Mouse (Mus musculus): ENCODE measurements around the gene Carm1.
"Not testable (repeated sequence)": the region's sequence is repeated elsewhere in the genome, so short reads cannot be mapped to it uniquely, and the experiment has no call there.

The Carm1 gene

DNA sequence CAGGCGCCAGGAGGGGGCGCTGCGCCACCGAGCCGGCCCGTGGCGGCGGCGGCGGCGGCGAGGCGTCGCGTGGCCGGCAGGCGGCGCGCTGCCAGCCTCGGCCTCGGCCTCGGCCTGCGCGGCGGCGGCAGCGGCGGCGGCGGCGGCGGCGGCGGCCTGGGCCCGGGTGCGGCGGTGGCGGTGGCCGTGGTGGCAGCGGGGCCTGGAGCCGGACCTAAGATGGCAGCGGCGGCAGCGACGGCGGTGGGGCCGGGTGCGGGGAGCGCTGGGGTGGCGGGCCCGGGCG is at the start of gene Carm1:
Gene Carm1, plus strand, starts transcription at position 106 of the 286 bp plus-strand sequence.
- DNase-seq (ENCODE audit: low spot score) = no peak

DNA sequence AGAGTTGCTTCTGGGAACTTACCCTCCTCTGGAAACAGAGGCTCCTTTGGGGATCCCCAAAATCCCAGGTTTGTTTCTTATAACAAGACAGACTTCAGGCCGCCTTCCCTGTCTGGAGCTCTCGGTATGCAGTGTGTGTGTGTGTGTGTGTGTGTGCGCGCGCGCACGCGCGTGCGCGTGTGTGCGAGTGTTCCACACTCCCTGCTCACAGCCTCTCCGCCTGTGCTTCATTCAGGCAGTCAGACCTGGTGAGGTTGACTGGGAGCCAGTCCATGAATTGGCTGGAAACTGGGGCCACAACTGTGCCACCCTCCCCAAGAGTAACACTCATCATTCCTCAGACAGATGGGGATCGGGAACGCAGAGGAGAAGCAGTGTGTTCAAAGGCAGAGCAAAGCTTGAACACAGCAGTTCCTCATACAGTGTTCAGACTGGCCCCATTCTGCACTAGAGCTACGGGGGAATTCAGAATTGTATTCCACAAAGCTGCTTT is 49.6 kb upstream of the Carm1 start:
- DNase-seq (ENCODE audit: low spot score) = no peak

DNA sequence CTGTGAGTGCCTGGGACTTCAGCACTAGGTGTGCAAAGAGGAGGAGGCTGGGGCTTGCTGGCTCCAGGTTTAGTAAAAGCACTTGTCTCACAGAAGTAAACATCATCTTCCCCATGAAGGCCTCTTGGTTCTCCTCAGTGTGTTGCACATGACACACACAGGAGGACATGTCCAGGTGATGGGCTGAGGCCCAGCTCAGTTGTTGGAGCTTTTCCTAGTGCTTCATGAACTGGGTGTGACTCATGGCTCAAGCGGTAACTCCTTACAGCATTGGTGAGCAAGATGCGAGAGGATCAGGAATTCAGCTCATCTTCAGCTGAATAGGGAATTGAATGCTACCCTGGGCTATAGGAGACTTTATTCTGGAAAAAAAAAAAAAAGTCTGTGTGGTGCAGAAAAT is 49.0 kb upstream of the Carm1 start:
- no peak for DNase-seq (ENCODE audit: low spot score)

DNA sequence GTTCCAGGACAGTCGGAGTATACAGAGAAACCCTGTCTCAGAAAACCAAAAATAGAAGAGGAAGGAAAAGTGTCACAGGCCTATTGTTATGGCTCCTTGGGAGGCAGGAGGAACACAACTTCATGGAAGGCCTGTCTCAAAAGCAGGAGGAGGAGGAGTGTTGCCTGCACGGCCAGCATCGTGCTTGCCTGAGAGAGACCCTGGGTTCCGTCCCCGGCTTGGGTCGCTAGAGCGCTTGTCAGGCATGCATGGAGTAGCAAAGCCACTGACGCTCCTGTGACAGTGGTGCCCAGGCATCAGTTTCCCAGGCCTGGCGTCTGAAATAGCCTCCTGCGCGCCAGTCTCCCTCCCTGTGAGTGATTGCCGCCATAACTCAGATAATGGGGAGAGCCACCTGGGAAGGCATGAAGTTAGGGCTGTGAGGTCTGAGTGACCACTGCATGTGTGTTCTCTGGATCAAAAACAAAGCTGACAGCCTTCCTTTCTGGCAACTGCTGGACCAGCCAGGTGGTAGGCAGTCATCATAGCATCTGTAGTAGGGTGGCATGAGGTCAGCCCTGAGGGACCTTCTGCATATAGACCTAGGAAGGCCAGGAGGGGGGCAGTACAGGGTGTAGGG is 48.3 kb upstream of the Carm1 start:
- DNase-seq (ENCODE audit: low spot score) = no peak

DNA sequence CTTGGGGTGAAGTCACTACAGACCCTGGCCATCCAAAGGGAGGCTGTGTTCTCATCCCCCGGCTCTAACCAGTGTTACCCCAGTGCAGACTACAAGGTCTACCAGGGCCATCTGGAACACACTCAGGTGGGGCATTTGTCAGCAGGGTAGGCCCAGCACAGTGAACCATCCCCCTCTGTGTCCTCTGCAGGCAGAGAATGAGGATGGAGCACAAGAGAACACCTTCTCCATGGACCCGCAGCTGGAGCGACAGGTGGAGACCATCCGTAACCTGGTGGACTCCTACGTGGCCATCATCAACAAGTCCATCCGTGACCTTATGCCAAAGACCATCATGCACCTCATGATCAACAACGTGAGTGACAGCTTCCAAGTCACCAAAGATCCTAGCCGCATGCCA is 43.3 kb upstream of the Carm1 start:
- no peak for DNase-seq (ENCODE audit: low spot score)

DNA sequence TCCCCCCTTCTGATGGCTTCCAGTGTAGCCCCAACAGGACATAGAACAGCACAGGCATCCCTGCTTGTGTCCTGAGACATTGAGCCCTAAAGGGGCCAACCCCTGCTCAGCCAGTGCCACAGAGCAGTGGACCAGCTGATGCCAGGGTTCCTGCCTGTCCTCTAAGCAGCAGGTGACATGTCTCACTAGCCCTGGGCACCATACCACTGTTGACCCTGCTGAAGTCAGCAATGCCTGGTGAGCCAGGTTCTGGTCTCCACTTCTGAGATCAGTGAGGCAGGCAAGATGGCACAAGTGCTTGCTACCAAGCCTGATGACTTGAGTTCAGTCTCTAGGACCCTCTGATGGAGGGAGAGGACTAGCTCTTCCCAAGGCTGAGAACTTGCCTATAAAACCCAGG is 40.9 kb upstream of the Carm1 start:
- no peak for DNase-seq (ENCODE audit: low spot score)

DNA sequence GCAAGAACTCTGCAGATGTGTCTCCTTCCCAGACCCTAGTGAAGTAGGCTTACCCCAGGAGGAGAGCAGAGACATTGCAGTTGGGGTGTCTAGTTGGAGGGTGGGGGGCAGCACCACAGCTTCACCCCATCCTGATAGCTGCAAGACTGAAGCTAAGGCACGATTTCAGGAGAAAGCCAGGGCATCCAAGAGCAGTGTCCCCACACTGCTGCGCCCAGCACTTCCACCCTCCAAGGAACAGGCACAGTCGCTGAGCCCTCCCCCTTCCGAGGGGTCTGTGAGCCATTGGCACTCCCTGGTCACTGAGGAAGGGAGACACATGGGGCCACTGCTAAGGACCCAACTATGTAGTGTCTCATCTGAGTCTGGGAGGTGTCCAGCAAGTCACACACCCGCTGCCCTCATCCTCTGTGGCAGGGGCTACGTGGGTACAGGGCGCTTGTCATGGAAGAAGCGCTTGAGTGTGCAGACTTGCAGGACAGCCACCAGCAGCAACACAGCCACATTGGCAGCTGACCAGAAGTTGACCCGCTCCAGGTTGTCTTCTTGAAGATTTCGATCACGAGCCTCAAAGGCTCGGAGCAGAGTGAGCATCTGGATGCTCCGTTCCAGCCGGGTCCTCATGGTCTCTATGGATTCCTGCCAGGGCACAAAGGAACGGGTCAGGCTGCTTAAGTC is 38.8 kb upstream of the Carm1 start:
- DNase-seq (ENCODE audit: low spot score) = no peak

DNA sequence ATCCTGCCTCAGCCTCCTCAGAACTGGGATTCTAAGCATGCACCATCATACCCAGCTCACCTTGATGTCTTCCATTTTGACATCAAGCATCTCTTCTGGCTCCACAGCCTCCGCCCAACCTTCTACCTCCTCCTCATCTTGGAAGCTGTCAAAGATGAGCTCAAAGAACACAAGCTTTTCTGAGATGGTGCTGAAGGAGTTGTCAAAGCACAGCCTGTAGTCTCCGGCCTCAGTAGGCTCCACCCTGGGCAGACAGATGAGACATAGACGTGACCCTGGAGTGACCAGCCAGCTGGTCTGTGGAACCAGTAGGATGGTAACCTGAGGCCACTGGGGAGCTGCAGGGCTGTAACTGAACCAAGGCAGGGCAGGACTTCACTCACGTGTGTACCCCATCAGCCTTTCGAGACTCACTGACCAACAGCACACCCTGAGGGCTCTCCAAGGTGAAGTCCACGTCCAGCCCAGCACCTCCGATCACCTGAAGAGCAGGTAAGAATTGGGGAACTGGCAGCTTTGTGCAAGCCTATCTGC is 37.8 kb upstream of the Carm1 start:
- DNase-seq (ENCODE audit: low spot score) = no peak

DNA sequence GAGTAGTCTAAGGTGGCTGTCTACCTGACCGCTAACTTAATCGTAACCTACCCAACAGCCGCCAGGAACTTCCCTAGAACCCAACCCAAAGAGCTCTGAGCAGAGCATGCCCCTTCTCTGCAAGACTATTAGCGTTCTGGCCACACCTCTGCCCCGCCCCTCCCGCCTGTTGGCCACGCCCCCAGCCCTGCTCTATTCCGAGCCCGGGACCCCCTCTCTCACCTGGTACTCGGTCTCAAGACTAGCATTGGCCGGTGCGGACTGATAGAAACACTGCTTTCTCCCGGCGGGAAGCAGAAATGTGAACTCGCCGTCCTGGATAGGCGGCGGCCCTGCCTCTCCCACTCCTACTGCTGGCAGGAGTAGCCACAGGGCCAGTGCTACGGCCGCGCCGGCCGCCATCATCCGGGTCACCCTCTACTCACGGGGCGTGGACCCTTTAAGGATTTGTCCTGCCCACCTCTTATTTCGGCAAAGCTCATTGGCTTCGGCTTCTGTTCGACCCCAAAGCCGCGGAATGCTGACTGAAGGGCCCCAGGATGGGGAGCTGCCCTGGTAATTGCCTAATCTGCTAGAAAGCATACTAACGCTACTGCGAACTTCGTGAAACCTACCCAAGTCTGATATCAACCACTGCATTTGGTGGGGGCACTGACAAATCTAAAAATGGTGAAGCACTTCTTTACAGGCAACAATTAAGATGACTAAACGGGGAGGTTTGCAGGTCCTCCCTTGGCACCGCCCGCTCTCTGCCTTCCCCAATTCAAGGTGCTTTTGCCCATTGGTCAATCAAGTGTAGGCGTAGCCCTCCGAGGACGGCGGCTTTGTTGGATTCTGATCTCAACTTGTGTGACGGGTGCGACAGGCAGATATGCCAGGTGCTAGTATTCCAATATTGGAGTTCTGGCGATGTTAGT is 36.7 kb upstream of the Carm1 start, which contains the start of gene Tmed1:
Gene Tmed1, minus strand, starts transcription at position 481 of the 917 bp plus-strand sequence.
- peak; percentile 90 for DNase-seq (ENCODE audit: low spot score)

DNA sequence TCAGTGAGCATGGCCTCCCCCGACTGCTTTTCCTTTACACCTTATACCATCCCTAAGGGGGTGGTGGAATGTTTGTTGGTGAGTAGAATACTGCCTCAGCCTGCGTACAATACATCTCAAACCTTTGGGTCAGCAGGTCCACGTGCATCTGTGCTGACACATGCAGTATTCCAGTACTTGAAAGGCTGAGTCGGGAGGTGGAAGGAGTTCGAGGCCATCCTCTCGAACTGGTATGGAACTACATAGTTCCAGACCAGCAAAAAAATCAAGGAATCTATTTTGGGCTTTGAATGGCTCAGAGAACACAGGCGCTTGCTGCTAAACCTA is 36.0 kb upstream of the Carm1 start:
- no peak for DNase-seq (ENCODE audit: low spot score)

DNA sequence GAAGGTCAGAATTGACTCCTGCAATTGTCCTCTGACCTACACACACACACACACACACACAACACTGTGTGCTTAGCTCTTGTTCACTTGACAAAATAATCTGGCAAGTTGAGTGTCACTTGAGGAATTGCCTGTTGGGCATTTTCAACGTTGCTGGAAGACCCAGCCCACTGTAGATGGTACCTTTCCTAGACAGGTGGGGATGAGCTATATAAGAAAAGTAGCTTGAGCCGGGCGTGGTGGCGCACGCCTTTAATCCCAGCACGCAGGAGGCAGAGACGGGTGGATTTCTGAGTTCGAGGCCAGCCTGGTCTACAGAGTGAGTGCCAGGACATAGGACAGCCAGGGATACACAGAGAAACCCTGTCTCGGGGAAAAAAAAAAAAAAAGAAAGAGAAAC is 35.6 kb upstream of the Carm1 start:
- DNase-seq (ENCODE audit: low spot score) = no peak

DNA sequence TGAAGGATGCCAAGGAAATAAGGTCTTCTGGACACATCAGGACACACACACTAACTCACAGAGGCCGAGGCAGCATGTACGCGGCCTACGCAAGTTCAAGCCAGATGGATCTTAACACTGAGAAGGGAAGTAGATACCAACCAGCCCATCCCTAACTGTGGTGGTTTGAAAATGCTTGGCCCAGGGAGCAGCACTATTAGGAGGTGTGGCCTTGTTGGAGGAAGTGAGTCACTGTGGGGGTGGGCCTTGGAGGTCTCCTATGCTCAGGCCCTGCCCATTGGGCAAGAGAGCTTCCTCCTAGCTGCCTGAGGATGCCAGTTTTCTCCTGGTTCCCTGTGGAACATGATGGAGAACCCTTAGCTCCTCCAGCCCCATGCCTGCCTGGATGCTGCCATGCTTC is 33.2 kb upstream of the Carm1 start:
- no peak for DNase-seq (ENCODE audit: low spot score)

DNA sequence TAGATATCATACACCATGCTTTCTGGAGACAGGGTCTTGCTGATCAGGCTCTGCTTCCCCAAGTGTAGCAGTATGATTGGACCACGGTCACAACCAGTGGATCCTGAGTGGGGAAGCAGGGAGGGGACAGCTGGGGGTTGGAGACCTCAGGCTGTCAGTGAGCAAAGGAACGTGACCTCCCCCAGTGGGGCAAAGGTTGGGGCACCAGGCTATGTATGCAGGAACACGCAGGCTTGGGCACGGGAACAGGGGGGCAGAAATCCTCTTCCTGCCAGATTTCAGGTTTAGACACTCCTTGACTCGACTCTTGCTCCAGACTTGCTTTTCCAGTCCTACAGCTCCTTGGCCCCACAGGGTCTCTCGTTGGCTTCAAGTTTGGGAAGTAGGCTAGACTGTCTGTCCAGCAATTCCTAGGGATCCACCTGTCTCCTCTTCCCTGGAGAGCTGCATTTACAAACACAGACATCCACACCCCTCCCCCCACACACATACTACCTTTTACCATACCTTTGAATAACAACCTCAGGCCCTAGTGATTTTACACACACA is 28.7 kb upstream of the Carm1 start:
- DNase-seq (ENCODE audit: low spot score) = no peak

DNA sequence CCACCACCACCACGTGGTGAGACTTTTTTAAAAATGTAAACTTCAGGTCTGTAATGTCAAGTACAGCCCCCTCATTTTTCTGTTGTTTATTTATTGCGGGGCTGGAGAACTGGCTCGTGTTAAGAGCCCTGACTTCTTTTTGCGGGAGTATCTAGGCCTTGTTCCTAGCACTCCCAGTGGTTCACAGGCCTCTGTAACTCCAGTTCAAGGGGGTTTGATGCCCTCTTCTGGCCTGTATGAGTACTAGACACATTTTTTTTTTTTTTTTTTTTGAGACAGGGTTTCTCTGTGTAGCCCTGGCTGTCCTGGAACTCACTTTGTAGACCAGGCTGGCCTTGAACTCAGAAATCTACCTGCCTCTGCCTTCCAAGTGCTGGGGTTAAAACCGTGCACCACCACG is 28.0 kb upstream of the Carm1 start:
- not testable (repeated sequence) for DNase-seq (ENCODE audit: low spot score)

DNA sequence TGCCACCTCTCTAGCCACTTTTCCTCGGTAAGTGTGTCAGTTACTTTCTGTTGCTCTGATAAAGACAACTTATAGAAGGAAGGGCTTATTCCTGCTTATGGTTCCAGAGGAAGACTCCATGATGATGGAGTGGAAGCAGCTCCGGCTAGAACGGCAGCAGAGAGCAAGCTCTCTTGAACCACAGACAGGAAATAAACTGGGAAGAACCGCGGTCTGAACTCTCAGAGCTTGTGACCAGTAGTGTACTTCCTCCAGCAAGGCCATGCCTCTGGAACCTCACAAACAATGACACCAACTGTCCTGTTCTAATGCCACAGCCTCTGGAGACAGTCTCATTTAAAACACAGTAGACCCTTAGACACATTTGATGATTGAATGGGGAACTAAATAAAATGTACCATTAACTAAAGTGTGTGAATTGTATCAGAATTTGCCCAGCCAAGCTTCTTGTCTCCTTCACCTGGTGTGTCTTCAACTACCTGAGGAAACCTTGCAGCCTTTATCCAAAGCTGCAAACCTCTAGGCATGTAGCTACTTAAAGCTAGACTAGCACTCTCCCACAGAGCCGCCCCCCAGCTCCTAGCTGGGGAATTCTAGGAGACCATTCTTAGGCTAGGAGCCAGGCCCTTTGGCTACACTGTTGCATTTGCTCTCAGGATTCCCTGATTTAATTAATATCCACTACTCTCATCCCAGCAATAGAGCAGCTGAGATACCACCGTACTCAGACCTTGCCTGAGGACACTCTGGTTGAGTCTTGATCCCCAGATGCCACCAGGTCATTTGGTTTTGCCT is 21.4 kb upstream of the Carm1 start:
- DNase-seq (ENCODE audit: low spot score) = no peak

DNA sequence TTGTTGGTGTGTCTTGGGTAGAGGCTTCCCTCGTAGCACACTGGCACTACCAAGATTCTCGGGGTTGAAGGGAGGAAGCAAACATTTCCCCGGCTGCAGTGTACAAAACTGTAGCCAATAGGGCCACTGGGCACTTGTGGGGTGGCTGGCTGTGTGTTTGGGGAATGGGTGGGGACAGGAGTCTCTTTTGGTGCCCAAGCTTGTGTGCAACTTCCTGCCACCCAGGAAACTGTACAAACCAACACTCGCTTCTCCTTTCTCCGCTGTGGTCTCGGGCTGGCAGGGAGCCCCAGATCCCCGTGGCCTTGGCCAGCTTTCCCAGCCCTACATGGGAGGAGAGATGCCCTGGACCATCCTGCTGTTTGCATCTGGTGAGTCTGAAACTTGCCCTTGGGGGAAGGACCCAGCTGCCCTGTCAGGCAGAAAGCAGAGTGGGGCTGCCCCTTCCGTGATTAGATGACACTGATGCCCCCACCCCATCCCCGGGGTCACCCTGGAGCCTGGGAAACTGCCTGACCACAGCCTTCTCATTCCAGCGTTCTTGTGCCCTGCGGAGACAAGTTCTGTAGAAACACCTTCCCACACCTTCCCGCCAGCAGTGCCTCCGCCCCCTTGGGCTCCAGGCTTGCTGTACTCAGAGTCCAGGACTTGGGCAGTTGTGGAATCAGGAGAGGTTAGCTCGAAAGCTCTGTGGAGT is 20.6 kb upstream of the Carm1 start, which contains the start of gene AB124611:
Gene AB124611, plus strand, starts transcription at position 240 of the 697 bp plus-strand sequence.
- DNase-seq (ENCODE audit: low spot score) = no peak

DNA sequence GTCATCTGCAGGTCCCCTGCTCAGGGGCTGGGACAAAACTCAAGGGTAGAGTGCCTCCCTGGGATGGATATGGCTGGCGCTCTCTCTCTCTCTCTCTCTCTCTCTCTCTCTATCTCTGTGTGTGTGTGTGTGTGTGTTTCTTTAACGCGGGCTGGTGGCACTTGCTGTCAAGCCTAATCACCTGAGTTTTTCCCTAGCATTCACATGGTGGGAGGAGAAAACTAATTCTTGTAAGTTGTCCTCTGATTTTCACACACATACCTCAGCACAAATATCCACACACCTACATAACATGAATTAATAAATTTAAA is 20.1 kb upstream of the Carm1 start:
- no peak for DNase-seq (ENCODE audit: low spot score)

DNA sequence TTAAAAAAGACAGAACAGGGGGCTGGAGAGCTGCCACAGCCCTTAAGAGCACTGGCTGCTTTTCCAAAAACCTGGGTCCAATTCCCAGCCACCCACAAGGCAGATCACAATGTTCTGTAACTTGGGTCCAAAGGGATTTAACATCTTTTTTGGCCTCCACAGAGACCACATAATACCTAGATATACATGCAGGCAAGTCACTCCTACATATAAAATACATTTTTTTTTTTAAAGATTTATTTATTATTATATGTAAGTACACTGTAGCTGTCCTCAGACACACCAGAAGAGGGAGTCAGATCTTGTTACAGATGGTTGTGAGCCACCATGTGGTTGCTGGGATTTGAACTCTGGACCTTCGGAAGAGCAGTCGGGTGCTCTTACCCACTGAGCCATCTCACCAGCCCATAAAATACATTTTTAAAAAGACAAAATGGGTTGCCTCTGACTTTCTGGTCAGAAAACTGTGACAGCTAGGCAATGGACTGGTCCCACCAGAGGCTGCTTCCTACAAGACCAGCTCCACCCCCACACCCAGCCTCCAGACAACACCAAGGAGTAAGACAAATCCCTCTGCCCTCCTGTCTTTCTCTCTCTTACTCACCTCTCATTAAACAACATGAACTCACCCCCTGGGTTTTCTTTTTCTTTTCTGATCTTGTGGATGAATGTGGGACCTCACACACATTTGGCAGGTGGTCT is 19.4 kb upstream of the Carm1 start:
- DNase-seq (ENCODE audit: low spot score) = no peak

DNA sequence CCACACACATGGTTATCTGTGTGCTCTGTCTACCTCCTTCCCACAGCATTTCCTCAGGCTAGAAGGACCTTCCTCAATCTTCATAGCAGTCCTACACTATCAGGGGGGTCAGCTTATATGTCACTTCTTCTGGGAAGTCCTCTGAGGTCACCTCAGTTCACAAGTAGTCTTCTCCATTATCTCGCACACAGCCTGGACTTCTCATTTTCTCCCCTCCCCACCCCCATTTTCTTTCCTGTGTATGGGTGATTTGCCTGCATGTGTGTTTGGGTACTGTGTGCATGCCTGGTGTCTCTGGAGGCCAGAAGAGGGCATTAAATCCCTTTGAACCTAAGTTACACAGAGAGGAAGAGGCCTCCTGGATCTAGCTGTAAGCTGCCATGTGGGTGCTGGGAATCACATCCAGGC is 18.8 kb upstream of the Carm1 start:
- DNase-seq (ENCODE audit: low spot score) = no peak

DNA sequence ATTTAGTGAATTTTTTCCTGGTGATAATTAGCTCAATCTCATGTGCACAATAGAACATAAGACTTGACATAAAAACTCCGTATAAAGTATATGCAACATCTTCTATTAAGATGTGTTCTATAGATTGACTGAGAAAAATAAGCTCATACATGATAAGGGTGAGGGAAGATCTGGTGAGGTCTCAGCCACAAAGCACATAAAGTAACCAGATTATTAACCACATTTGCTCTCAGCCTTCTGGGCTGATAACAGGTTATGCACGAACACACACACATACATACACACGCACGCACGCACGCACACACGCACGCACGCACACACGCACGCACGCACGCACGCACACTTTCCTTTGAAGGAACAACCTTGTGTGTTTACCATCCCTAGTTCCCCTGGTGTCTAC is 10.2 kb upstream of the Carm1 start:
- DNase-seq (ENCODE audit: low spot score) = no peak

DNA sequence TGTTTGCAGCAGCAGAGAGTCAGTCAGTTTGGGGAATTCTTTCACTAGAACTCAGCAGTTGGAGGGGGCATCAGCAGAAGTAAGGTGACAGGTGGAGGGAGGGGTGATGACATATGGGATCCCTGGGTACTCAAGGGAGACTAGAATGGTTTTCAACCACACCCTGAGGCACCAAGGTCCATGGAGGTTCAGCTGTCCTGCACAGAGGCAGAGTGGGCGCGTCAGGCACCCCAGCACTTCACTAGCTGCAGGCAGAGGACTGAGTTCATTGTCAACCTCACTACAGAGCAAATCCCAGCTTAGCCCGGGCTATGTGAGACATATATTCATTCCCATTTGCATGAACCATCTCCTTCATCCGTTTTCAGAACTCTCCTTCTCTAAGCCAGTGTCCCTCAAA is 9.7 kb upstream of the Carm1 start:
- no peak for DNase-seq (ENCODE audit: low spot score)

All from ovary, adult 18-20 months (tissue).